Mouse (Mus musculus): ENCODE results near the gene Foxc2.
A peak's percentile ranks its signal among the peaks of the same experiment; 100 is the strongest.

The Foxc2 gene

DNA sequence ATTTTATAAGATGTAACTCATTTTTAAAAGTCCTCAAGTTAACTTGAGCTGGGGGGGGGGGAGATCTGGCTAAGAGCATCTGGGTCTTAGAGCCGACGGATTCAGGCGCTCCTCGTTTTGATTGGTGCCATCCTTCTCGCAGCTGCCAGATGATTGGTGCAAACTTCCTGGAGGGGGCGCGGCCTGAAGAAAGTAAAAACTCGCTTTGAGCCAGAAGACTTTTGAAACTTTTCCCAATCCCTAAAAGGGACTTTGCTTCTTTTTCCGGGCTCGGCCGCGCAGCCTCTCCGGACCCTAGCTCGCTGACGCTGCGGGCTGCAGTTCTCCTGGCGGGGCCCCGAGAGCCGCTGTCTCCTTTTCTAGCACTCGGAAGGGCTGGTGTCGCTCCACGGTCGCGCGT lies at the start of gene Foxc2:
TSS of gene Foxc2 (plus strand) at position 224 of the 400 bp plus-strand sequence.
- DNase-seq = peak; percentile 58 to 65

DNA sequence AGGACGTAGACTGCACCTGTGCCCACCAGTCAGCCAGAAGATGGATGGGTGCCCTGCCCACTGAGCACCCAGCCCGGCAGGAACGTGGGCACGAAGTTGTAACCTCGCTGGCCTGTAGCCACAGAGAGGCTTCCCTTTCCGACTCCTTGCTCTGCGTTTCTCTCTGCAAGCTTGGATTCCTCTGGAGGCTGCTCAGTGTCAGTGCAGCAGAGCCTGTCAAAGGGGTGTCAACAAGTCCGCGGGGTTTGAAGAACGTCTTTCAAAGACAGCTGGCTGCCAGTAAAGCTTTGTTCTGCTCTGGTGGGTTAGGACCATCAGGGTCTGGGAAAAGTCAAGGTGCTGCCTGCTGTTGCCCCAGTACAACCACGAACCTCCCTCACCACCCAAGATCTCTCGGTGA lies 44.5 kb upstream of the Foxc2 start:
- DNase-seq = no peak

DNA sequence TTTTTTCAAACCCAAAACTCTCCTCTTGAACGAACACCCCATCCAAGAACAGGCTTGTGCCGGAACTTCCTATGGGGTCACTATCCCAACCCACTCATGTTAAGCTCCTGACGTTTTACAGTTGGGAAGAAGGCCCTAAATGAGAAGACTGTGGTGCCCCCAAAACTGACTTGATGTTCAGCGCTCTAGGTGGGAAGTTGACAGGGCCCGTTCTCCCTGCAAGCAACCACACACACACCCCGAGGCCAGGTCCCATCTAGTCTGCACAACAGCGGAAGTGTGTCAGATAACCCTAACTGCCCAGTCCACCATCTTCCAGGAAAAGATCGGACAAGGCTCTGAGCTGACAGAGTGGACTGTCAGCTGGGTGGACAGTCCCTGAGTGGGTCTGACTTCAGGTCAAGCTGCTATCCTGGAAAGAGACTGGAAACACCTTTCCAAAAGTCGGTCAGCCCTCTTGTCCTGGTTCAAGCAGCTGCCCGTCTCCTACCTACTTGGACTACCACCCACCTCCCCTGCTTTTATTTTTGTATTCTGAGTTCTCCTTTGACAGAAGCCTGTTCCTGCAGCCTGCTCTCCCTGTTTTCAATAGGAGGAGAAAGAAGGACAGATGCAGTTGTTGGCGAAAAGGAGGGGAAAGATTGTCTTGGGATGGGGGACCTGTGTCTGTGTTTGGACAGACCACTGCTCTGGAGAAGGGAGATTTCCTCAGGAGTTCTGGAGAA lies 43.4 kb upstream of the Foxc2 start:
- no peak for DNase-seq

DNA sequence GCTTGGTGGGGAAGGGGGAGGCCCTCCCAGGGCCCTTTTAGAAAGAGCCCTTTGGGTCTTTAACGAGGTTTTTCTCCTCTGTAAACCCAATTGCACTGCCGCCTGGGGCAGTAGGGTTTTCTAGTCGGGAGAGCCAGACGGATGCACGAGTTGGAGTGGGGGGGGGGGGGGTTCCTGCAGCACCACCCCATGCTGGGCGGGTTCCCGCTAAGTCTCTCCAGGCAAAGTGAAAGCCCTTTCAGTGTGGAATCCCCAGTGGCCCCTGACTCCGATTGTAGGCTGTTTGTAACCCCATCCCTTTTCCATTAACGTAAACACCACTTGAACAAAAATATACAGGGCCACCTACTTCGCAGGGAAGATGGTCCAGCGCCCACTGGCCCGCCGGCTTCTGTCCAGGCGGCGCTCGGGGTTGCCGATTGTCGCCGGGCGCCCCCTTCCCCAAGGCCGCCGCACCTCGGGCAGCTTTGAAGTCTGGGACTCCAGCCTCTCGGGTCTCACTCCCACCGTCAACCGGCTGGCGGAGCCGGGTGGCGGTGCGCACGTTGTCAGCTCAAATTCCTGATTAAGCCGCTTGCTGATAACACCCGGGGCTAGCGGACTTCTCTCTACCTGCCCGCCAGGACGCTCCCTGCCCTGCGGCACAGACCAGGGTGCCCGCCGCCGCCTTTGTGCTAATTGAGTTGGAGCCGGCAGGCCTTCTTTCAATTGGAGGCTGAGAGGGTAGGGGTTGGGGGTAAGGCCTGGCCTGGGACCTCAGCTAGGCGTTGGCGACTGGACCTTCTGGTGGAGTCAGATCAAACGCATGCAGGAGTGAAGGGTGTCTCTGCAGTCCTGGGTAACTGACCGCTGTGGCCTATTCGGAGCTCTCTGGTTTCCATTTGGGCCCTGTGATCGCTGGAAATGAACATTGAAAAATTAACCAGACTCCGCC lies 42.5 kb upstream of the Foxc2 start:
- no peak for DNase-seq

DNA sequence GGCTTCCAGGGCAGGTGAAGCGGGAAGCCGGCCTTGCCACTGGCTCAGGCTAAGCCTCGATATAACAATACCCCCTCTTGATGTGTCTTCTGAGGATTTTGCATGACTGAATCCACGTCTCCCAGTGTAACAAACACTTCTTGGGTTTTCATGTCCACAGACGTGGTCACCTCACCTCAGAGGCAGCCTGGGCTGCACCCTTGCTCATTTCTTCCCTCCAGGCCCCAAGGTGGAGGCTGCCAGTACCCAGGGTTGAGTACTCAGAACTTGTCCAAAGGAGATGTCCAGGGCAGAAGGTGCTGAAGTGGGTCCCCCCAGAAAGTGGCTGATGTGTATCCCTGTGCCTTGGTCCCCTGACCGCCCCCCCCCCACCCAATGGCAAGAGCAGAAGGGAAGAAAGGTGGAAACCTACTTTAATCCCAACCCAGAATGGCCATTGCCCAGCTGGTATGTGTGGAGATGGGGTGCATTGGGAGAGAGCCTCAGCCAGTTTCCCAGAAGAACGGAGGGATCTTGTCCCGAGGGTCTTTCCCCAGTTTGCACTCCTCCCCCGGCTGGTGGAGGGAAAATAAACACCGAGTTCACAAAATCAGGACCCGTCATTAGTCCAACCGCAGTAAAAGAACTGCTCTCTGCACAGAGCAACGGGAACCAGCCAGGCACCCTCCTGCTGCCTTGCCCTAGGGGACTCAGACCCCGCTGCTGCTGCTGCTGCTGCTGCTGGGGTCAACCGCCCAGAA lies 41.7 kb upstream of the Foxc2 start:
- DNase-seq = no peak

DNA sequence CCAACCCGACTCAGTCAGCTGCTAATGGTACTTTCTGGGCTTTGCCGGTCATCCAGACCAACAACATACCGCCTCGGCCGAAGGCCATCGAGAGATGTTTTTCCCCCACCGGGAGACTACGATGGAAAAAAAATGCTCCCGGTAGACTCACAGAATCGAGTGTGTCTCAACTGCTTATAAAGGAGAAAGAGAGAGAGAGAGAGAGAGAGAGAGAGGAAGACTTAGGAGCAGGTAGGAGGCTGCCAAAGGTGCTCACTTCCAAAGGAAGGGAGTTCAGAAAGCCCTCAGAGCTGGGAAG lies 41.2 kb upstream of the Foxc2 start:
- no peak for DNase-seq

DNA sequence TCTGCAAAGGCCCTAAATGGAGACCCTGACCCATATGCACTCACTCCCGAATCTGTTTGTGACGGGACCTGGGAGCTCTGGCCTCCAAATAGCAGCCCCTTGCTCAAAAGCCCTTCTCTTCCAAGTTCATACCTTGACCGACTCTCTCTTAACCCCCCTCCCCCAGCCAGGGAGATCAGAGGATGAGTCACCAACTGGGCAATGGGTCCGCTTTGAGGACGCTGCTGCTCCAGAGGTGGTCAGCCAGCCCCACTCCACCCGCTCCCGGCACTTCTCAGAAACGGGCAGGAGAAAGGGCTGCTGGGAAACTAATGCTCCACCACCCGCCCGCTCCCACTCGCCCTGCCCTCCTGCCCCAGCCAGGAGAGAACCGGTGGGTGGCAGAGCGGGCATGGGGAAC lies 40.0 kb upstream of the Foxc2 start:
- DNase-seq = no peak

DNA sequence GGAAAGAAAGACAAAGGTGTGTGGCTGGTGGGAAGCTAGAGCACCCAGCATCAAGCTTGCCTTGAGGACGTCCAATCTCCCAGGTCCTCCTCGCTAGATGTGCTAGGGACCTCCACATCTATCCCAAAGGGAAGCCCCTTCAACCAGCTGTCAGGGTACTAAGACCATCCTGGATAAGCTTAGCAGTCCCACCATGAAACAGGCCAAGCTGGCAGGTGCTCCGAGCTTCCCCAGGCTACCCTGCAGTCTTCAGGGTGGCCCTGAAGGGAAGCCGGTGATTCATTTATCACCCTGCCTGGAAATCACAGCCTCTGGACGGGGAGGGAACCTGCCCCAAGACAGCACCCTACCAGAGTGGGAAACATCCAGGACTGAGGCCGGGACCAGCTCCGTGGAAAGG lies 39.4 kb upstream of the Foxc2 start:
- DNase-seq = no peak

DNA sequence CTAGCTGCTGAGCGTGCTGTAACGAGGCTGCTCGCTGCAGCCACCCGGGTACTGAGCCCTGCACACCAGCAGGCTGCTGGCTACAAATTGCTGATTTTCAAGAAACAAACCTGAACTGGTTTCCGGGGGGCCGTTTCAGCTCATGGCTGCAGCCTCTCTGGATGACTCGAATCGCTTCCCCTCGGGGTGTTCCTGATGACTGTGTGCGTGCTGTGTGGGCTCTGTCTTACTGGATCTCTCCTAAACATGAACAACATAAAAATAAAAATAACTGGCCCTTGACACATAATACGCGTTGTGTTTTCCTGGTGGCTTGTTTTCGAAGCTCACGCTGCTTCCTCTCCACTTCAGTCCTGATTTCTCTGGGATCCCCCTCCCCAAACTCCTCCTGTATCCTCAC lies 37.2 kb upstream of the Foxc2 start:
- DNase-seq = no peak

DNA sequence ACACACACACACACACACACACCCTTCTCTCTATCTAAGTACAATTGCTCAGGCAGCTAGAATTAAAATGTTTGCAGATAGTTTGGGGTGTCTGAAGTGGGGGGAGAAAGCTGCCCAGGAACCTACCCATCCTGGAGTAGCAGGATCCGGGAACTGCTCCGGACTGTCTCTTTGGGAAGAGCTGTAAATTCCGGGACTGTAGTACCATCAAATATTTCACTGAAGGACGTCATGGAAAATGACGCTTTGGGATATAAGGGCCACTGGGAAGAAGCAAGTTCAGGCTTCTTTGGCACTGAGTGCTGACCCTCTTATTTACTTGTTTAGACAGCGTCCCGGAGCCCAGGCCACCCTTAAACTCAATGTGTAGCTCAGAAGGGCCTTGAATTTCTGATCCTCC lies 36.8 kb upstream of the Foxc2 start:
- DNase-seq = no peak

DNA sequence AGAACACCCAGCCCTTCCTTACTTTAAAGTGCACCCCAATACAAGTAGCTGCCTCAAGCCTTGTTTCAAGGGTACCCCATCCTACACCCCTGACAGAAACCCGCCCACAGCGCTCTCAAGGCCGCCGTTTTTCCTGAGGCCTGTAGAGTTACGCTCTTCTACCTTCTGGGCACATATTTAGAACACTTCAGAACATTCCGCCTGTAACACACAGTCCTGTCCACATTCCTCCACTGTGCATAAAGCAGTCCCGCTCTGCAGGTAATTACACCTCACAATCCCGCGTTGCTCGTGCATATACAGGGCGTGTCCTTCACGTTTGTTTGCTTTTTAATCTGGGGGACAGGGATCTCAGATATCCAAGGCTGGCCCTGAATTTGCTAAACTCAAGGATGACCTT lies 36.0 kb upstream of the Foxc2 start:
- no peak for DNase-seq

DNA sequence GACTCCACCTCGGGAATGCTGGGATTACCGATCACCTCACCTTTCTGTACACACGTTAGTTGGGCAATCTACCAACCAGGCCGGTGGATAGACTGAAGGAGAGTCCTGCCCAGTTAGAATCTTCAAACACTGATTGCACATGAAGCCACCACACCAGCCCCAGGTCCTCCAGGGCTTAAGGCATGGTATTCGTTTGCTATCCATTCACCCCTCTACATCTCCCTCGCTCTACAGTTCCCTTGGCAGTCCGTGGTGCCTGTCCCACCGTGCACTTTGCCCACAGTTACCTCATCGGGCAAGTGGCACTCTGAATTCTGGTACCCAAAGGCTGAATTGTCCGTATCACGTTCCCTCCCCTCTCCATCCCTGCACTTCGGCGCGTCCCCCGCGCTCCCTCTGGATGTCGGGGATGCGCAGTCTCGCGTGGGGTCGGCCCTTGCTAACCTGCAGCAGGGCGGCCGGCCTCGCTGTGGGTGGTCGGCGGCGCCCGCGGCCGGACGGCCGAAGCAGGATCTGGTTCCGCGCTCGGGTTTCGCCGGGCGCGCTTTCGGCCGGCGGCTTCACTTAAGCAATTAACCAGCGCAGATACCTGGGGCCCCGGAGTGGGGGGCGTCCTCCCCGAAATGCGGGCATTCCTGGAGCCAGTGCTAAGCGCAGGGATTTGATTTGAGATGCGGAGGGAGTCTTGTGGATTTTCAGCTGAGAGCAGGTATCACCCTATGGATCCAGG lies 35.4 kb upstream of the Foxc2 start:
- DNase-seq = no peak

DNA sequence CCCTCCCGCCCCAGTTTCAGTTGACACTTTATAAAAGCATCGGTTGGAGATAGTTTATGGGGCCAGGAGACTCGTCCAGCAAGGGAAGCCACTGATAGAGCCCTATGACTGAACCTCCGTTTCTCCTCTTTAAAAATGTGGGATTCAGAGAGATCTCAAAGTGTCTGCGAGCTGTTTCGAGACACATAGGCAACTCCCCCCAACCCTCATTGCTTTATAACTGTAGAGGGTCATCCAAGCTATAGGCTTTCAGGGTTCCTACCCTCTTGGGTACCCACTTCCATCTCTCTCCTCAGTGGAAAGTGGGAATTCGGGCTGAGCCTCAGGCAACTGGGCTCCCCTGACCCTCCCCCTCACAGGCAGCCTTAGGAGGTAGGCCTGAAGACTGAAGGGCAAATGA lies 34.6 kb upstream of the Foxc2 start:
- no peak for DNase-seq

DNA sequence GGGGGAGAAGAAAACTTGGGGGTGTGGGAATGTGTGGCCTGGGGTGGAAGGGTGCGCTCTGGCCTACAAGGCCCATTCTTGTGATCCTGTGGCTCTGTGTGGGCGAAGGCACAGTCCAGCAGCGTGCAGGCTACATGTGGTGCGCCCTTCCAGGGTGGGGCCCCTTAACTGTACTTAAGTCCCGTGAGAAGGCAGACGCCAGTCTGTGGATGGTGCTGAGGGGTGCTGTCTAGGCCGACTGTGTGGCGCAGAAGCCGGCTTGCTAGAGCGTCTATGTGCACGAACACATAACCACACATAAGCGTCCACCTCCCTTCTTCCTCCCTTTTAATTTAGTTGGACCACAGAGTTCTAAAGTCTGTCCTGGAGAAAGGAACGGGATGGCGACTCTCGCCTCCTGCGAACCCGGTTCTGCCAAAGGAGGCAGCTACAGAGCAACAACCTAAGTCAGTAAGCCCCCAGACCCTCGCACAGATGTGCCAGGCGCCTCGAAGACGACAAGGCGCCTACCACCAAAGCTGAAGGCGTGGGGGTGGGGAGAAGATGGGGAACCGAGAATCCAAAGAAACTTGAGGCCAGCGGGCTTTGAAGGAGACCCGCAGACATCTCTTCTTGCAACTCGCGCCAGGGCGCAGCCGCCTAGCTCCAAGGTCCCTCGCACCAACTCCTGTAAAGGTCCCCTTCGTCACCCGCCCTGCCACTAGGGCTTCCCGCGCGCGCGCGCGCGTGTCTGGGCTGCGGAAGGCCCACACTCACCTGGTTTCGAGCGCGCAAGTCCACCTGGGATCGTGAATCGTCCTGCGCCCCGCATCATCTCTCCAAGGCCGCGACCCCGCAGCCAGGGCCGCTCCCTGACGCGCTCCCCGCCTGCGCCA lies 33.5 kb upstream of the Foxc2 start:
- DNase-seq = no peak

DNA sequence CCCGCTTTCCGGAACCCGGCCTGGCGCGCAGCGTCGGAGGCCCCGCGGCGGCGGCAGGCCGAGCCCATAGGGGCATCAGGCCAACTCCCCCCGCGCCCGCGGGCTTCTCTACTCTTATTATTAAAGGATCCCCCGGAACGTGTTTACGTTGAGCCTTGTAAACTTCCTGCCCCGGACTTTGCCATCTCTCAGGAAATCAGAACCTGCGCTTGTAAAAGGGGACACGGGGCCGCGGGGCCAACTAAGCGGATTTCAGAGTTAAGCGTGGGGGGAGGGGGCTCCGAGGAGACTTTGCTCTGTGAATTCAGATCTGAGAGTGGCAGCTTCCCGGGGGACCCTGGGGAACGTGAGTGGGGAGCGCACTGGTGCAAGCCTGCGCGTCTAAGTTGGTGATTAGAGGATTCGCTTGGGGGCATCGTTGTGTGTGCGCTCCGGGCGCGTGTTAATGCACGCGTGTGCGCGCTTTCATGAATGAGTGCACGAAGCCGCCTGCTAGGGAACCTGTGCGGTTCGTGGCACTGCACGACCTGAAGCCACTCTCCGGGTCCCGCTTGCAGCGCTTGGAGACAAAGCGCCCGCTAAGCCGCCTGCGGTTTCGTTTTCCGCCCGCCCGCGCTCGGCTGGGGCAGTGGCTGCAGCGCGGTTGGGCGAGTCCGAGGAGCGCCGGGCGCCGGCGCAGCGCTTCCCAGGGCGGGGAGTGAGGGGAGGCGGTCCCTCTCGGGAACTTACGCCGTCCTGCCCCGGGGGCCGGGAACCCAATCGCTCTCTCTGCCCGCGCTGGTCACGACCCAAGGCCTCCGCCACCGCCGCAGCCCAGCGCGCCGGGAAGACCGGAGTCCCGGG lies 32.7 kb upstream of the Foxc2 start:
- DNase-seq = peak in 1 of 2 experiments; percentile 17

DNA sequence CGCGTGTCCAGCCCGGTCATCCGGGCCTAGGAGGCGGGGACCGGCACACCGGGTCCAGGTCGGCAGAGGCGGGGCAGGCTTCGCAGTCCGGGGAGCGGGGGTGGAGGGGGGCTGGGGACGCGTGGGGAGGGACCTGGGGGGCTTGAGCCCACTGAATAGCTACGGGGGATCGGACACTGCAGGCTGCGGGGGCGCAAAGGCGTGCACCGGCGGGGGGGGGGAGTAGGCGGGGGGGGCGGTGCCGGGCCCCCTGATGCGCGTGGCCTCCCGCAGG lies 32.1 kb upstream of the Foxc2 start:
- DNase-seq = no peak

DNA sequence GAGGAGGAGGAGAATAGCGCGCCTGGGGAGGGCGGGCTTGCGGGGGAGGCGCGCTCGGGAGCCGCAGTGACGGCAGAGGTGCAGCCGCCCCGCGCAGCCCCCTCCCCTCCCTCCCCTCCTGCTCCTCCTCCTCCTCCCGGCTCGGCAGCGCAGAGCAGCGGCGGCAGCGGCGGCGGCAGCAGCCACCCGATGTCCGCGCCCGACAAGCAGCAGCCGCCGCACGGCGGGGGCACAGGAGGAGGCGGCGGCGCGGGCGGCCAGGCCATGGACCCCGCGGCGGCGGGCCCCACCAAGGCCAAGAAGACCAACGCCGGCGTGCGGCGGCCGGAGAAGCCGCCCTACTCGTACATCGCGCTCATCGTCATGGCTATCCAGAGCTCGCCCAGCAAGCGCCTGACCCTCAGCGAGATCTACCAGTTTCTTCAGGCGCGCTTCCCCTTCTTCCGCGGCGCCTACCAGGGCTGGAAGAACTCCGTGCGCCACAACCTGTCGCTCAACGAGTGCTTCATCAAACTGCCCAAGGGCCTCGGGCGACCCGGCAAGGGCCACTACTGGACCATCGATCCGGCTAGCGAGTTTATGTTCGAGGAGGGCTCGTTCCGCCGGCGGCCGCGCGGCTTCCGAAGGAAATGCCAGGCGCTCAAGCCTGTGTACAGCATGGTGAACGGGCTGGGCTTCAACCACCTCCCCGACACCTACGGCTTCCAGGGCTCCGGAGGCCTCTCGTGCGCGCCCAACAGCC lies 31.6 kb upstream of the Foxc2 start, which contains the start of gene Foxf1:
TSS of gene Foxf1 (plus strand) at position 177 of the 742 bp plus-strand sequence.
- DNase-seq = no peak

DNA sequence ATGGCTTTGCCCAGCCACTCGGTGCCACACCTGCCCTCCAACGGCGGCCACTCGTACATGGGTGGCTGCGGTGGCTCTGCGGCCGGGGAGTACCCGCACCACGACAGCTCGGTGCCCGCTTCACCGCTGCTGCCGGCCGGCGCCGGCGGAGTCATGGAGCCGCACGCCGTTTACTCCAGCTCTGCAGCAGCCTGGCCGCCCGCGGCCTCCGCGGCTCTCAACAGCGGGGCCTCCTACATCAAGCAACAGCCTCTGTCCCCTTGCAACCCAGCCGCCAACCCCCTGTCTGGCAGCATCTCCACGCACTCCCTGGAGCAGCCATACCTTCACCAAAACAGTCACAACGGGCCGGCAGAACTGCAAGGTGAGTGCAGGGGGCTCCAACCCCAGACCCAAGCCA lies 31.0 kb upstream of the Foxc2 start:
- DNase-seq = no peak

DNA sequence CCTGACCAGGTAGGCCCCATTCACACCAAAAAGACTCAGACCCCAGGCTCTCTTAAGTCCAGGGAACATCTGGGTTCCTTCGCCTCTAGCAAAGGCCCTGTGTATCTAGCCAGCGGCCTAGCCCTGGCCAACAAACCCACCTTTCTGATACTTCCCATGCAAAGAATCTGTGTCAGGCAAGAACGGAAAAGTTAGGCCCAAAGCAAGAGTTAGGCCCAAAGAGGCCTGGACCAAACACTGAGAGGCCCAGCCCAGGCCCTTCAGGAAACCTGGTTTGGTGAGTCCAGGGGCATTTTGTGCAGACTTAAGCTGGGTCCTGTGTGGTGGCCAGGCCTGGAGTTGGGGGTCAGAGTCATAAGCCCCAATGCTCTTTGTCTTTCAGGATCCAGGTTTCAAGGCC lies 30.4 kb upstream of the Foxc2 start:
- no peak for DNase-seq
